Mouse (Mus musculus) heart, adult 18-20 months (tissue): ENCODE results near the gene Mylk2. TPM values are rescaled to one million over a fixed set of nuclear protein-coding genes. Genes with fewer than 3 reads are reported as not detected.

Source experiments
- DNase-seq, 2 experiments: peaks; one replicate each; pipeline ENCODE4 v3.0.0; 2021 to 2022; ENCODE audit warnings: mixed read lengths in 1 of 2
- microRNA-seq, 2 experiments: library from miRNA; unstranded; fragments of <30 nt; microRNA quantifications; one replicate each; pipeline ENCODE4 v1.2.0; 2022
- total RNA-seq, 2 experiments: library from RNA; stranded (reverse); gene quantifications; 2 replicates each; pipeline ENCODE4 v1.2.3; 2021

Gene Mylk2
- total RNA-seq, 2 experiments from 2014 or later = 0.13 TPM; not detected in 1

DNA sequence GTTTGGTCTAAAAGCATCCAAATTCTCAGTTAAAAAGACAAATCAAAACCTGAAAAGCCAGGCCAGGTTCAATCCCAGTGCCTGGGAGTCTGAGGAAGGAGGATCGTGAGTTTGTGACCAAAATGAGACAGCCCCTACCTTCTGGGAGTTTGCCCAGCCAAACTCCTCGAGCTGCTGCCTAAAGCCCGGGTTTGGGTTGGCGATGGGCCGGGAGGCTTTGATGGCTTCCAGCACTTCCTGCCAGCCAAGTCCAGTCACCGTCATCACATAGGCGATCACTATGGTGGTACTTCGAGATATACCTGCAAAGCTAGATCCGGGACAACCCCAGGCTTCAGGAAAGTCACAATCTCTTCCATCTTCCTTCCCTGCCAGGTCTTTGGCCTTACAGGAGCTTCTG, 32.9 kb downstream of the Mylk2 start:
- DNase-seq = no peak

DNA sequence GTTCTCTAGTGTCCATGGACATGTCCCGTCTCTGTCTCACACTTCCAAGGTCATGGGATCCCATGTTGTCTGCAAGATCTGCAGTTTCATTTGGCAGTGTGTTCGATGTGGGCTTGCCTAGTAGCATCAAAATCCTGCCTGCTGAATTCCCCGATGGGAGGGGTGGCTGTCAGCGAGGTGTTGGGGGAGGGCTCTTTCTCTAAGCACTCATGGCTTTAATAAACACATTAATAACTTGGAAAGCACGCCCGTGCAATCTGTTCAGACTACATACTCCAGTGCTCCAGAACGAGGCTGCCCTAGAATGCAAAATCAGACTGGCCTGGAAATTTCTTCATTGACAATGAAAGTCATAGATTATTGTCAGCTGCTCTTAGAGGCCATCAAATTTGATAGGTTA, 35.9 kb downstream of the Mylk2 start:
- no peak for DNase-seq

DNA sequence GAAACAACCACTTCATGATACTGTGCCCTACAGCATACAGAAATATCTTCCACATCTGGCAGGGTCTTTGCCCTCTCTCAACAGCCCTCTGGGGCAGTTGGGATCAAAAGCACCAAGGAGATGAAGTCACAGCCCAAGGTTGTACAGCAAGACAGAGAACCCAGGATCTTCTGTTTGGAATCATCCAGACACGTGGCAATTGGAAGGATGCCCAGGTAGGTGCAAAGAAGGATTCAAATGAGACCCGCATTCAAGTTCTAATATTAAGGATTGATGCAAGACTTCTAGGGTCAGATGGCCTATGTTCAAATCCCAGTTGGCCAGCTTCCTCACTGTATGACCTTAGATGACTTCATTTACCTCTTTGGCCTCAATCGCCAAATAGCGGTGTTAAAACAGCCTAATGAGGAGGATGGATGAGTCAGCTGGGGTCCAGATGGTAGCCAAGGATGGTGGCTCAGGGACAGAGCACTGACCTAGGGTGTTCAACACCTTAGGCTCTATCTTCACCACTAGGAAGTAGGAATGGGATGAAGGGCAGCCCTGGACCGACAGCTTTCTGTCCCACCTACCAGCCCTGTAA, 37.4 kb downstream of the Mylk2 start:
- no peak for DNase-seq

DNA sequence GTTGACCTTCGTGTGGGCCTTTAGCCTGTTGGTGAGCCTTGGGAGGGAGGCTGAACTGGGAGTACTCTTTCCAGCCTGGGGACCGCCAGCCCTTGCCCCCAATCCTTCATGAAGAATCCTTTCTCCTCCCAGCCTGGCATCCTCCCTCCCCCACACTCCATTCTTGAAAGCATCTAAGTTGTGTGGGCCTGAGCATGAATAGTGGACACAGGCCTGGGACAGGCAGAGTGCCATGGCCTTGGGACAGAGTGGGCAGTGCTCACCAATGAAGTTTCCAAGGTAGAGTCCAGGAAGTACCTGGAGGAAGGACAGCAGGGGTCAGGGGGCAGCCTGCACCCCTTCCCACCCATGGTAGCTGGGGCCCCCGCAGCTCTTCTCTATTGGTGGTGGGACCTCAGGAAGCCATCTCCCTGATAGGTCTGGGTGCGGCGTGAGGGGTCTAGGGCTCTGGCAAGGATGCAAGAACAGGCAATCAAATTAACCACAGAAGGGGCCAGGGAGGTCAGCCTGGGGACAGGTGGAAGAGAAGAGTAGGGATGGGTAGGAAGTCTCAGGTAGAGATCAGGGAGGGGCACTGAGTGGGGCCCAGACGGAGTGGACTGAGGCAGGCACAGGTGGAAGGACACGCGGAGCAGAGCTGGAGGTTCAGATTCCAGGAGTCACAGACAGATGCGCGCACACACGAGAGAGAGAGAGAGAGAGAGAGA, 39.4 kb downstream of the Mylk2 start:
- no peak for DNase-seq

DNA sequence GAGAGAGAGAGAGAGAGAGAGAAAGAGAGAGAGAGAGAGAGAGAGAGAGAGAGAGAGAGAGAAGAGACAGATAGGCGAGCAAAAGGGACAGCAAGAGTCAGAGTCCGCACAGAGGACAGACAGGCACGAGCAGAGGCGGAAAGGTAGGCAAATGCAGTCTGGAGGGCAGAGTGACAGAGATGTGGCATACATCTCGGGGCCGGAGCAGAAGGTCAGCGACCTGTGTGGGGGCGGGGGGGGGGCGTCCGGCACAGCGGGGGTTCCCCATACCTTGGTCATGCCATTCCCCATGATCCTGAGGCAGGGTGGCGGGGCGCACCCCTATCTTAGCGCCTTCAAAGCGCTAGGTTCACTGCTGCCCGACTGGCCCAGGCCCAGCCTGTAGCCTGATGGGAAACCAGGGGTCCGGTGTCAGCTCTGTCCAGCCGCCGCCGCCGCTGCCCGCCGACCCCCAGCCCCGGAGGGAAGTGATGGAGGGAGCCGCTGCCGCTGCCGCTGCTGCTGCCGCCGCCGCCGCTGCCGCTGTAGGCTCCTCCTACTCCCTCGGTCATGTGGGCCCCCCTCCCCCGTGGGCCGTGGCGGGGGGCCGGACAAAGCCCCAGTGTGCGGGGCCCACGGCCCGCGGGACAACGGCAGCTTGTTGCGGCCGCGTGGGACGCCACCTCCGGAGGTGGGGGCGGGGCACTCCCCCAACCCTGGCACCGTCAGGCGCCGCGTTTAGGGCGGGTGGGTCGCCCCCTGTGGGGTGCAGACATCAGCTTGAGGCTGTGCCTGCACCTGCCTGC, 40.1 kb downstream of the Mylk2 start, which contains the start of gene Dusp15:
Gene Dusp15 (minus strand): TSS at position 634 of the 785 bp plus-strand sequence.
- DNase-seq = peak in 1 of 2 experiments; percentile 27

DNA sequence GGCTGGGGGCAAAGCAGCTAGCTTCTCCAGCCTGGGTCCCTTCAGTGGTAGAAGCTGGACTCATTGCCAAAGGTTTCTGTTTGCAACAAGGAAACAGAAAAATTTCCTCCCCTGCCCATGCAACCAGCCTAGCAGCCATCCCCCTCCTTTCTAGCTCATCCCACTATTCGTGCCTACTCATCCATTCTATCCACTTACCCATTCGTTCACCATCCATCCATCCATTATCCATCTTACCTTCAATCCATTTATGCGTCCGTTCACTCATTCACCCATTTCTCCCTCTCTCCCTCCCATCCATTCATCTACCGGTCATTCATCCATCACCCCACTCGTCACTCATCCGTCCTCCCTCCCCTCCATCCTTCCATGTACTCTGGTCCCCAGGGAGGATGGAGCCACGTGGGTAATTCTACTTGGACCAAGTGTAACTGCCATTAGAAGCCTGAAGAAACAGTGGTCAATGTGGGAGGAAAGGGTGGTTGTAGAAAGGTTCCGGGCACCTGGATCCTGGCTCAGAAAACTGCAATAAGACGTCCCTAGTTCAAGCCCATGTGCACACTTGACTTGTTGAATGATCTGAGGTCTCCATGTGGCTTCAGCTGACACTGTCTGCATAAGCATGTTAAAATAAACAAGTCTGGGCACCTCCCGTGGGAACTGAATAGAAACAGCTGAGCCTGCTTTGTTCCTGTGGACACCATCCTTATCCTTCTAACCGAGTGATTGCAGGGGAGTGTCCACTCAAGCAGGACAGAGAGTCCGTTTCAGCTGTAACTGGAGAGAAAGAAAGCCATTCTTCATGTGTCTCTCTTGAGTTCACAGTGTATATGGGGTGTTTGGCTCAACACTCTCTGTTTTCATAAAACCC, 40.9 kb downstream of the Mylk2 start:
- peak in 1 of 2 experiments; percentile 15 for DNase-seq

DNA sequence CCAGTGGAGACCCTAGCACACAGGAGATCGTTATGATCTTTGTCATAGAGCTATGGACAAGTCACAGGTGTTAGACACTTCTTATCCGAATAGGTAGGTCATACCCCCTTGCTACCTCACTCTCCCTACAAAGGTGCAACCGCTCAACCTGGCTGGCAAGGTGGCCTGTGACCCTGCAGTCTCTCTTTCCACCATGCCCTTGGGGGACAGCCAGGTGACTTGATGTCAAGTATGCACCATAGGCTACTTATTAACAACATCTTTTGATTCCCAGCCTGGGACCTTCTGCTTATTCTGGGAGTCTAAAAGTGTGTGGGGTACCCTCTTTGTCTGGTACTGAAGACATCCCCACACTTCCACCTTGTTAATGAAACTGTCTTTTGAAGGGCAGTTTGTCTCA, 47.0 kb downstream of the Mylk2 start:
- DNase-seq = no peak

DNA sequence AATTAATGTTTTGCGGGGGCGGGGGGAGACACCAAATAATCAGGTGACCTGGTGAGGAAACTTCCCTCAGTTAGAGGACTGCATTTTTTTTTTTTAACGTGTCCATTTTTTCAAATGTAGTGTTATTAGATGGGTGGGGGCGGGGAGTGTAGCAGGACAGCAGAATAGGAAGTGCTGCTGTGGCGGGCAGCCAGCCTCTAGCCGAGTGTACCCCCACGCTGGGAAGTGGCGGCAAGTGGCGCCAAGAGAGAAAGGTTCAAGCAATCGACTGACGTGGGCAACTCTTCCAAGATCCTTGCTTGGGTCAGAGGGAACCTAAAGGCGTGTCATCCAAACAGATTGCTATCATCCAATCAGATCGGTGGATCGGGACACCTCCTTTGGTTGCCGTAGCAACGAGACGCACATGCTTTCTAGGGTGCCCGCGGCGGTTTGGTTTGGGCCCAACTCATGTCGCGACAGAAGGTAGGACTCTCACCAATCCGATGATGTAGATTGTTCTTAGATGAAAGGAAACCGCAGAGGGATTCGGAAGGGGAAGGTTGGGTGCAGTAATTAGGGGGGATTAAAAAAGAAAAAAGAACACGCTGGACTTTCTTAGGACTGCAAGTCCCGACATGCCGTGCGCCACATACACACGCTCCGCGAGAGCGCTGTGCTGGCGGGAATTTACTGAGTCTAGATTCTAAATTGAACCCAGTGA, 51.1 kb downstream of the Mylk2 start, which contains the start of gene Ttll9:
Gene Ttll9 (plus strand): TSS at position 395 of the 703 bp plus-strand sequence.
- DNase-seq = peak; percentile 72 to 80

DNA sequence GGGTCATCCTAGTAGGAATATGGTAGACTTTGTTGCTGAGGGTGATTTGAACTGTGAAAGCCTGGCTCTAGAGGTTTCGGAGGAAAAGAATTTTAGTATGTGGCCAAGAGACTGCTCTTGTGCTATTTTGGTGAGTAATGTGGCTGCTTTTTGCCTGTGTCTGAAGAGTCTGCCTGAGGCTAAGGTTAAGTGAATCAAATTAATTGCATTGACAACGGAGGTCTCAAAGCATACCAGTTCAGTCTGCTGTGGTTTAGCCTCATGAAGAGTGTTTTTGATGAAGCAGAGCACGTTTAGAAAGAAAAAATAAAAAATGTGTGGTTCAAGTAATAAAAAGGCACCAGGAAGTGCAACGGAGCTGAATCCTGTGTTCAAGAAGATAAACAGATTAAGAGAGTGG, 54.4 kb downstream of the Mylk2 start:
- DNase-seq = no peak

Small RNA genes within 50 kb of the gene (microRNA-seq; reads per million reads assigned to microRNA genes)
- 0.81 to 1.9 reads per million in 2 experiments for gene Mir5622

Other genes starting within 250 kb of the Mylk2 start
- 10 to 100 TPM; 32.7 to 39.6 TPM for gene H13, start 241.9 kb upstream of the Mylk2 start, total RNA-seq
- gene Mcts2, start 224.3 kb upstream of the Mylk2 start, total RNA-seq = 10 to 100 TPM; 15.8 to 16.4 TPM
- gene Id1, start 175.1 kb upstream of the Mylk2 start, total RNA-seq = 10 to 100 TPM; 63.7 to 75.1 TPM
- 10 to 100 TPM; 11.9 to 15.2 TPM for gene Cox4i2, start 157.2 kb upstream of the Mylk2 start, total RNA-seq
- 100 to 1,000 TPM in 1 of 2 experiments, 10 to 100 TPM in 1; 77.8 to 111 TPM for gene Bcl2l1, start 79.6 kb upstream of the Mylk2 start, total RNA-seq
- 1 to 10 TPM in 1 of 2 experiments, under 1 TPM in 1; 0.90 to 1.0 TPM for gene Tpx2, start 63.4 kb upstream of the Mylk2 start, total RNA-seq
- 1 to 10 TPM; 2.2 to 2.6 TPM for gene Foxs1, start 21.9 kb downstream of the Mylk2 start, total RNA-seq
- not detected for gene Dusp15, start 40.3 kb downstream of the Mylk2 start, total RNA-seq
- not detected for gene Ttll9, start 51.1 kb downstream of the Mylk2 start, total RNA-seq
- gene Pdrg1, start 104.1 kb downstream of the Mylk2 start, total RNA-seq = 100 to 1,000 TPM; 136 to 152 TPM
- gene Xkr7, start 120.5 kb downstream of the Mylk2 start, total RNA-seq = not detected
- gene Ccm2l, start 154.6 kb downstream of the Mylk2 start, total RNA-seq = 10 to 100 TPM; 12.6 to 15.5 TPM
- 1 to 10 TPM; 1.3 to 1.9 TPM for gene Hck, start 197.1 kb downstream of the Mylk2 start, total RNA-seq
- gene Tm9sf4, start 250.0 kb downstream of the Mylk2 start, total RNA-seq = 10 to 100 TPM; 36.6 to 44.4 TPM